Mouse (Mus musculus): Measurements from ENCODE around the gene Anapc15. TPM values are rescaled to one million over a fixed set of nuclear protein-coding genes. Genes with fewer than 3 reads are reported as not detected.

Anapc15 gene
- polyA plus RNA-seq, 1 experiment, result 47.3 TPM

GRCm38 (mm10) chr7:101868241-101869162 is 5.0 kb downstream of the Anapc15 start:
- H3K27ac ChIP-seq (ENCODE audit: insufficient read depth, low read length), result no peak overlapping the region
- DNase-seq, result no peak
- H3K4me1 ChIP-seq (ENCODE audit: control insufficient read depth, insufficient read depth, low read length), result no peaks in the 10 kb centered on the region
- WGBS, result 41% methylated on average over 13 of the region's 13 CpGs
- no peak overlapping the region for H3K4me3 ChIP-seq (replicated peaks; ENCODE audit: insufficient read depth, low read depth, low read length)
- no peak for TF ChIP-seq POLR2A (IDR thresholded peaks at IDR 0.05; ENCODE audit: borderline replicate concordance, insufficient read depth, low read length)
- no peak for TF ChIP-seq CTCF (IDR thresholded peaks at IDR 0.05; ENCODE audit: borderline replicate concordance, insufficient read depth, low read depth, low read length)
- H3K27me3 ChIP-seq (ENCODE audit: control insufficient read depth, insufficient read depth, low read length), result no peaks in the 10 kb centered on the region

DNA sequence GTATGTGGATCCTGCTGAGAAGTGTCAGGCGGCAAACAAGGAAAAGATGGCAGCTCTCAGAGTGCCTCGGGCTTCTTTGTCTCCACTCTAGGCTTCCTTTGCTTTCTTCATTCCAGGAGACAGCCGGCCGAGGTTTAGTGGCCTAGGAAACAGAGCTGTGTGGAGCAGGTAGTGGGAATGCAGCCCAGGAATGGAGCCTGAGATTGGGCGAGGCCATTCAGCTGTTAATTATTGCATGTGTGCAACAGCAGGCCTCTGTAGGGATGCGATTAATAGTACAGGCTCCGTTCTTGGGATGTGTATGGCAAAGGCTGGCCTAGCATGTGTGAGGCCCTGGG is 5.6 kb downstream of the Anapc15 start:
- TF ChIP-seq CTCF (IDR thresholded peaks at IDR 0.05; ENCODE audit: borderline replicate concordance, insufficient read depth, low read depth, low read length), result no peak
- TF ChIP-seq POLR2A (IDR thresholded peaks at IDR 0.05; ENCODE audit: borderline replicate concordance, insufficient read depth, low read length), result no peak
- Histone ChIP-seq H3K4me3 (replicated peaks; ENCODE audit: insufficient read depth, low read depth, low read length) (no peak overlapping the region), H3K27me3 (ENCODE audit: control insufficient read depth, insufficient read depth, low read length) (no peaks in the 10 kb centered on the region), H3K27ac (ENCODE audit: insufficient read depth, low read length) (no peak overlapping the region), H3K4me1 (ENCODE audit: control insufficient read depth, insufficient read depth, low read length) (no peaks in the 10 kb centered on the region)
- DNase-seq, result no peak
- WGBS, result 31% methylated on average over 7 of the region's 7 CpGs

- Histone ChIP-seq H3K27me3 (ENCODE audit: control insufficient read depth, insufficient read depth, low read length) (no peaks in the 10 kb centered on the region), H3K27ac (ENCODE audit: insufficient read depth, low read length) (no peak within 1 kb of the TSS), H3K4me1 (ENCODE audit: control insufficient read depth, insufficient read depth, low read length) (no peaks in the 10 kb centered on the region), H3K4me3 (replicated peaks; ENCODE audit: insufficient read depth, low read depth, low read length) (no peak within 1 kb of the TSS)
- WGBS, result 98% methylated on average over 2 of the region's 2 CpGs
- DNase-seq, result no peak
- TF ChIP-seq CTCF (IDR thresholded peaks at IDR 0.05; ENCODE audit: borderline replicate concordance, insufficient read depth, low read depth, low read length) (no peak), POLR2A (IDR thresholded peaks at IDR 0.05; ENCODE audit: borderline replicate concordance, insufficient read depth, low read length) (no peak)
Measured at GRCm38 (mm10) chr7:101870629-101871028, 7.1 kb downstream of the Anapc15 start, which contains the start of gene Folr1. Gene Folr1 (minus strand): TSS chr7:101870788.

DNA sequence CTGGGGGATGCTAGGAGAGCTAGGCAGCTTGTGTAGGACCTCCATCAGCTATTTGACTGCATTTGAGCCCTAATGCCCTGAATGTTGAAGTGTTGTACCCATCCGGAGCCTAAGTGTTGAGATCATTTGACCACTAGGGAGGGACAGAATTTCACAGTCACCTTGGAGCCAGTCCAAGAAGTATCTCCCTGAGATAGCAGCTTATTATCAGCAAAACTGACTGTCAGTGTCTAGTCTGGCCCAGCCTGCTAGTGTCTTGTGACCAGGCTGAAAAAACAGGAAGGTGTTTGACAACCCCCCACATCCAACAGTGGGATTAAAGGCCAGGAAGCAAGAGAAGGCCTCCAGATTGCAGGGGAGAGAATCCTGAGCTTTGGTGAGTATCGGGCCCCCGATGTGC is 7.8 kb downstream of the Anapc15 start:
- no peak overlapping the region for H3K27ac ChIP-seq (ENCODE audit: insufficient read depth, low read length)
- no peaks in the 10 kb centered on the region for H3K4me1 ChIP-seq (ENCODE audit: control insufficient read depth, insufficient read depth, low read length)
- H3K4me3 ChIP-seq (replicated peaks; ENCODE audit: insufficient read depth, low read depth, low read length), result no peak overlapping the region
- 82% methylated on average over 3 of the region's 3 CpGs for WGBS
- DNase-seq, result no peak
- TF ChIP-seq CTCF (IDR thresholded peaks at IDR 0.05; ENCODE audit: borderline replicate concordance, insufficient read depth, low read depth, low read length), result no peak
- no peak for TF ChIP-seq POLR2A (IDR thresholded peaks at IDR 0.05; ENCODE audit: borderline replicate concordance, insufficient read depth, low read length)
- no peaks in the 10 kb centered on the region for H3K27me3 ChIP-seq (ENCODE audit: control insufficient read depth, insufficient read depth, low read length)

- no peak for DNase-seq
- TF ChIP-seq POLR2A (IDR thresholded peaks at IDR 0.05; ENCODE audit: borderline replicate concordance, insufficient read depth, low read length) (no peak), CTCF (IDR thresholded peaks at IDR 0.05; ENCODE audit: borderline replicate concordance, insufficient read depth, low read depth, low read length) (no peak)
- H3K4me3 ChIP-seq (replicated peaks; ENCODE audit: insufficient read depth, low read depth, low read length), result no peak overlapping the region
- H3K27me3 ChIP-seq (ENCODE audit: control insufficient read depth, insufficient read depth, low read length), result no peaks in the 10 kb centered on the region
- WGBS, result 100% methylated on average over 1 of the region's 1 CpGs
- no peak overlapping the region for H3K27ac ChIP-seq (ENCODE audit: insufficient read depth, low read length)
- no peaks in the 10 kb centered on the region for H3K4me1 ChIP-seq (ENCODE audit: control insufficient read depth, insufficient read depth, low read length)
Measured at GRCm38 (mm10) chr7:101875978-101876377, 12.5 kb downstream of the Anapc15 start.

GRCm38 (mm10) chr7:101880855-101881254 is 17.3 kb downstream of the Anapc15 start:
- no peak for TF ChIP-seq CTCF (IDR thresholded peaks at IDR 0.05; ENCODE audit: borderline replicate concordance, insufficient read depth, low read depth, low read length)
- no peak for TF ChIP-seq POLR2A (IDR thresholded peaks at IDR 0.05; ENCODE audit: borderline replicate concordance, insufficient read depth, low read length)

DNA sequence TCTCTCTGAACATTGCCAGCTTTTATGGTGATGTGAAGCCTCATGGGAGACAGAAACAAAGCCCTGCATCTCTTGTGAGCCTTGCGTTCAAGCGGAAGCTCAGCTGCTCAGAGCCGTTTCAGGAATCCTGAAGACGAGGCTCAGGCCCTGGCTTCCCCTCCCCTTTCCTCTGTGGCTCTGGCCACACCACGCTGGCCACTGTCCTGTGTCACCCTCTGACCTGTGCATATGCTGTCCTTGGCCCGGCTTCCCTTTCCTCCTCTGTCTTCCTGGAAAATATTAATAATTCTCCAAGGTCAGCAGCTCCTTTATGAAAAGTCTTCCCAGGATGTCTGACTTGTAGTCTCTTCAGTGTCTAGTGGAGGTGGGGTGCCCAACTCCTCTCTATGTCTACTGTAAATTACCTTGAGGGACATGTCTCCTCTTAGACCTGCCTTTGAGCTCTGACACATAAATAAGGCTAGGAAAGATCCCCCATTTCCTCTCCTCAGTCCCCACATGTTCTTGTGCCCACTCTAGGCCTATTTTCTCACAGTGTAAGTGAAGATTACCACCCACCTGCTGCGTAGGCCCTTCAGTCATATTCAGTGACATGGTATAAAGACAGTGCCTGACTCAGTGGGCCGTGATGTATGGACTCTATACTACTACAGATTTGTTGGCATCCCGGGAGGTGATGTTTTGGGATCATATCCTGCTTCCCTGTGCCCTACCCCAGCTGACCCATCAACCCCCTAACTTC is 19.1 kb downstream of the Anapc15 start:
- H3K27me3 ChIP-seq (ENCODE audit: control insufficient read depth, insufficient read depth, low read length), result no peaks in the 10 kb centered on the region
- WGBS, result 60% methylated on average over 9 of the region's 9 CpGs
- H3K4me3 ChIP-seq (replicated peaks; ENCODE audit: insufficient read depth, low read depth, low read length), result no peak overlapping the region
- no peaks in the 10 kb centered on the region for H3K4me1 ChIP-seq (ENCODE audit: control insufficient read depth, insufficient read depth, low read length)
- TF ChIP-seq POLR2A (IDR thresholded peaks at IDR 0.05; ENCODE audit: borderline replicate concordance, insufficient read depth, low read length) (no peak), CTCF (IDR thresholded peaks at IDR 0.05; ENCODE audit: borderline replicate concordance, insufficient read depth, low read depth, low read length) (no peak)
- H3K27ac ChIP-seq (ENCODE audit: insufficient read depth, low read length), result no peak overlapping the region
- DNase-seq, result no peak

More at GRCm38 (mm10) chr7:101880855-101881254, 17.3 kb downstream of the Anapc15 start:
- Histone ChIP-seq H3K4me3 (replicated peaks; ENCODE audit: insufficient read depth, low read depth, low read length) (no peak overlapping the region), H3K4me1 (ENCODE audit: control insufficient read depth, insufficient read depth, low read length) (no peaks in the 10 kb centered on the region), H3K27me3 (ENCODE audit: control insufficient read depth, insufficient read depth, low read length) (no peaks in the 10 kb centered on the region), H3K27ac (ENCODE audit: insufficient read depth, low read length) (no peak overlapping the region)
- no peak for DNase-seq
- 72% methylated on average over 4 of the region's 4 CpGs for WGBS

Data from cerebellum, adult 2 months (tissue).